Mouse (Mus musculus): ENCODE data around the gene Kdm2b. TPM values are rescaled to one million over a fixed set of nuclear protein-coding genes. Genes with fewer than 3 reads are reported as not detected.

Kdm2b gene
- polyA plus RNA-seq, 1 experiment from 2014 or later: 77.9 TPM

GRCm38 (mm10) chr5:122874359-122874758 lies 115.3 kb downstream of the Kdm2b start:
- WGBS: 89% methylated on average over 3 of the region's 3 CpGs

DNA sequence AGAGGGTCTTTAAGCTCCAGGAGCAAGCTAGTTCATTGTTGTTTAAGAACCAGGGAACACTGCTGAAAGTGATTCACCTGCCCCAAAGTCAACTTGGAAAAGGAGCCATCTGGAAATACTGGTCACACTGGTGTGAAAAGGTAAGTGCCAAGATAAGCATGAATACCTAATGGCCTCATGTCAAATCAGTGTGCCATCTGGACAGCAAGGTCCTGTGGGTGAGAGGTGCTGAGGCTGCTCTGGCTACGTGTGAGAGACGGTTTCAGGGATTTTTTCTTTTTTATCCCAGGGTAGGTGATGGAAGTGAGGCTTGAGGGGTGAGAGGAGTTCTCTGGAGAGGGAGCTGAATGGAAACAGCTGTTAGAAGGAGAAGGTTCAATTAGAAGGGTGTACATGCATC lies 116.0 kb downstream of the Kdm2b start:
- Histone ChIP-seq H3K36me3 (peaks cover 82% of the 10 kb centered on the region), H3K27me3 (ENCODE audit: low read depth, poor library complexity, severe bottlenecking) (no peaks in the 10 kb centered on the region), H3K4me3 (no peak overlapping the region), H3K4me1 (no peaks in the 10 kb centered on the region), H3K9me3 (replicated peaks) (no peaks in the 10 kb centered on the region), H3K27ac (replicated peaks) (no peak overlapping the region)
- DNase-seq (ENCODE audit: low spot score): no peak
- 88% methylated on average over 2 of the region's 2 CpGs for WGBS

More at GRCm38 (mm10) chr5:122874359-122874758, 115.3 kb downstream of the Kdm2b start:
- no peaks in the 10 kb centered on the region for H3K27me3 ChIP-seq (ENCODE audit: low read depth, poor library complexity, severe bottlenecking)
- no peak overlapping the region for H3K27ac ChIP-seq (replicated peaks)
- peaks cover 82% of the 10 kb centered on the region for H3K36me3 ChIP-seq
- H3K4me1 ChIP-seq: no peaks in the 10 kb centered on the region
- no peak for DNase-seq (ENCODE audit: low spot score)
- no peaks in the 10 kb centered on the region for H3K9me3 ChIP-seq (replicated peaks)
- no peak overlapping the region for H3K4me3 ChIP-seq

GRCm38 (mm10) chr5:122872626-122873025 lies 117.0 kb downstream of the Kdm2b start:
- H3K9me3 ChIP-seq (replicated peaks): no peaks in the 10 kb centered on the region
- H3K27ac ChIP-seq (replicated peaks): no peak overlapping the region
- H3K36me3 ChIP-seq: peaks cover 83% of the 10 kb centered on the region
- WGBS: 90% methylated on average over 3 of the region's 3 CpGs
- no peaks in the 10 kb centered on the region for H3K4me1 ChIP-seq
- no peak for DNase-seq (ENCODE audit: low spot score)
- no peak overlapping the region for H3K4me3 ChIP-seq
- H3K27me3 ChIP-seq (ENCODE audit: low read depth, poor library complexity, severe bottlenecking): no peaks in the 10 kb centered on the region

GRCm38 (mm10) chr5:122863053-122863452 lies 126.6 kb downstream of the Kdm2b start:
- peaks cover 73% of the 10 kb centered on the region for H3K36me3 ChIP-seq

DNA sequence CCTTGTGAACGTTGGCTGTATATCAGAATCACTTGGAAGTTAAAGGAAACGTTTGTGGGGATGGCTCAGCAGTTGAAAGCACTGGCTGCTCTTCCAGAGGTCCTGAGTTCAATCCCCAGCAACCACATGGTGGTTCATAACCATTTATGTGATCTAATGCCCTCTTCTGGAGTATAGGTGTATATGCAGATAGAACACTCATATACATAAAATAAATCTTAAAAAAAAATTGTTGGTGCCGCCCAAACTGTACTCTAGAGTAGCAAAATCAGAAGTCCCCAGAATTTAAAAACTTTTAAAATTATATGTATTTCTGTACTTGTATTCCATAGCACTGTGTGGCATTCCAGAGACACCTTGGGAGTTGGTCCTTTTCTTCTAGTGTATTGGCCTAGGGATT lies 133.8 kb downstream of the Kdm2b start:
- peaks cover 13% of the 10 kb centered on the region for H3K4me1 ChIP-seq

More at GRCm38 (mm10) chr5:122863053-122863452, 126.6 kb downstream of the Kdm2b start:
- DNase-seq (ENCODE audit: low spot score): no peak
- WGBS: 94% methylated on average over 2 of the region's 2 CpGs
- H3K4me1 ChIP-seq: no peaks in the 10 kb centered on the region
- H3K27ac ChIP-seq (replicated peaks): no peak overlapping the region
- H3K9me3 ChIP-seq (replicated peaks): no peaks in the 10 kb centered on the region
- no peaks in the 10 kb centered on the region for H3K27me3 ChIP-seq (ENCODE audit: low read depth, poor library complexity, severe bottlenecking)
- H3K4me3 ChIP-seq: no peak overlapping the region

DNA sequence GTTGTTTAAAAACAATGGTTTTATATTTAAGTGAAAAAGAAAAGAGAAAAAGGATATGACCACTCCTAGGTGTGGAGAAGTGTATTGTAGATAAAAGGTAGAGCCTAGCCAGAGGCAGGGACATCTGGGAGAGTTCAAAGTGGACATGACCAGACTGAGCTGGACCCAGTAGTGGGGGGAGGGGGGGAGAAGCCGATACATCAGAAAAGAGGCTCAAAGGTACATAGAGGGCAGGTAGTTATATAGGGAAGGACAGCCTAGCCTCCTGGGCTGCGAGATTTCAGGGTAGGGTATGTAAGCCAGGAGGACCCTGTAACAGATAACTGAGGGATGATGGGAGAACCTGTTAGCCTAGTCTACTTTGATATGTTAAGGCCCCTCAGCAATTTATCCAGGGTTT lies 137.0 kb downstream of the Kdm2b start:
- Histone ChIP-seq H3K36me3 (peaks cover 21% of the 10 kb centered on the region), H3K27ac (replicated peaks) (no peak overlapping the region), H3K9me3 (replicated peaks) (no peaks in the 10 kb centered on the region), H3K27me3 (ENCODE audit: low read depth, poor library complexity, severe bottlenecking) (no peaks in the 10 kb centered on the region), H3K4me1 (peaks cover 27% of the 10 kb centered on the region), H3K4me3 (no peak overlapping the region)
- no peak for DNase-seq (ENCODE audit: low spot score)
- 88% methylated on average over 2 of the region's 2 CpGs for WGBS

More for the DNA sequence above, 133.8 kb downstream of the Kdm2b start:
- no peaks in the 10 kb centered on the region for H3K27me3 ChIP-seq (ENCODE audit: low read depth, poor library complexity, severe bottlenecking)
- no peak overlapping the region for H3K27ac ChIP-seq (replicated peaks)
- 79% methylated on average over 3 of the region's 3 CpGs for WGBS
- H3K36me3 ChIP-seq: peaks cover 23% of the 10 kb centered on the region
- H3K9me3 ChIP-seq (replicated peaks): no peaks in the 10 kb centered on the region
- no peak for DNase-seq (ENCODE audit: low spot score)
- no peak overlapping the region for H3K4me3 ChIP-seq

- 1% methylated on average over 38 of the region's 38 CpGs for WGBS
- Histone ChIP-seq H3K4me3 (peak overlapping the region; percentile 94), H3K4me1 (peaks cover 27% of the 10 kb centered on the region), H3K36me3 (peaks cover 3% of the 10 kb centered on the region; the same call in 1 of the 2 replicates), H3K27ac (replicated peaks) (peak overlapping the region; percentile 97), H3K9me3 (replicated peaks) (no peaks in the 10 kb centered on the region), H3K27me3 (ENCODE audit: low read depth, poor library complexity, severe bottlenecking) (no peaks in the 10 kb centered on the region)
- no peak for DNase-seq (ENCODE audit: low spot score)
Measured at GRCm38 (mm10) chr5:122850319-122851002, 139.2 kb downstream of the Kdm2b start.

GRCm38 (mm10) chr5:122849521-122850318 lies 139.9 kb downstream of the Kdm2b start, which contains the start of gene Rnf34:
TSS of gene Rnf34 (plus strand) at chr5:122850048.
- H3K9me3 ChIP-seq (replicated peaks): no peaks in the 10 kb centered on the region
- H3K27me3 ChIP-seq (ENCODE audit: low read depth, poor library complexity, severe bottlenecking): no peaks in the 10 kb centered on the region
- 1% methylated on average over 60 of the region's 61 CpGs for WGBS
- H3K4me3 ChIP-seq: peak within 1 kb of the TSS; percentile 94
- 0 out of 2 replicates have a peak, but pooled peaks cover under 1% of the 10 kb centered on the region for H3K36me3 ChIP-seq
- peaks cover 27% of the 10 kb centered on the region for H3K4me1 ChIP-seq
- DNase-seq (ENCODE audit: low spot score): peak; percentile 99
- peak within 1 kb of the TSS; percentile 97 for H3K27ac ChIP-seq (replicated peaks)

DNA sequence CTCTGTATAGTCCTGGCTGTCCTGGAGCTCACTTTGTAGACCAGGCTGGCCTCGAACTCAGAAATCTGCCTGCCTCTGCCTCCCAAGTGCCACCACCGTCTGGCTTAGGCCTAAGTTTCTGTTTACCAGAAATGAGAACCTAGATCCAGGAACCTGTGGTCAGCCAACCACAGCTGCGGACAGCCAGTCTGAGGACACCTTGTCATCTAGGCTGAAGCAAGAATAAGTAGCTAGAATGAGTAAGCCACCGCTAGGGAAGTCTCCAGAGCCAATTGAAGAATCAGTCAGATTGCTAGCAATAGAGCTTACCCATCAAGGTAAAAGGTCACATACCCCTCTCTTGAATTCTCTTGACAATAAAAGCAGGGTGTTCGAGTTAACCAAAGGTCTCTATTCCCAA lies 145.8 kb downstream of the Kdm2b start:
- H3K27ac ChIP-seq (replicated peaks): no peak overlapping the region
- H3K36me3 ChIP-seq: no peaks in the 10 kb centered on the region
- 87% methylated on average over 5 of the region's 5 CpGs for WGBS
- no peak overlapping the region for H3K4me3 ChIP-seq
- H3K4me1 ChIP-seq: no peaks in the 10 kb centered on the region; the same call in 1 of the 2 replicates
- H3K27me3 ChIP-seq (ENCODE audit: low read depth, poor library complexity, severe bottlenecking): no peaks in the 10 kb centered on the region
- no peak for DNase-seq (ENCODE audit: low spot score)
- H3K9me3 ChIP-seq (replicated peaks): no peaks in the 10 kb centered on the region

DNA sequence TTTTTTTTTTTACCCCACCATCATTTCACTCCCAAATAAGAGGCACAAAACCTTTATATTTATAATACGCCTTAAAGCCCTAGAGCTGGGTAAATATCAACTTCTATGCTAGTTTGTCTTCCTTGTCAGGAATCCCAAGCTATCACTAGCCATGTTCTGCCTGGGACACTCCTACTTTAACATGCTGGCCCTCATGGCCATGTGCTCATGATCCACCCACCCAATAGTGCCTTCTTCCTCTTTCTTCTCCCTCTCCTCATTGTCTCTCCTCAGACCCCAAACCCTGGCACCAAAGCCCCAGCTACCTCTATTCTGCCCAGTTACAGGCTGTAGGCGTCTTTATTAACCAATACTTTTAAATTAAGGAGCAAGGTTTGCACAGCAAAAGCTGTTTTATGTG lies 148.5 kb downstream of the Kdm2b start:
- Histone ChIP-seq H3K4me3 (no peak overlapping the region), H3K9me3 (replicated peaks) (no peaks in the 10 kb centered on the region), H3K36me3 (no peaks in the 10 kb centered on the region), H3K27me3 (ENCODE audit: low read depth, poor library complexity, severe bottlenecking) (no peaks in the 10 kb centered on the region), H3K4me1 (no peaks in the 10 kb centered on the region), H3K27ac (replicated peaks) (no peak overlapping the region)
- 92% methylated on average over 2 of the region's 2 CpGs for WGBS
- no peak for DNase-seq (ENCODE audit: low spot score)

GRCm38 (mm10) chr5:122832996-122833395 lies 156.6 kb downstream of the Kdm2b start:
- 78% methylated on average over 10 of the region's 10 CpGs for WGBS
- no peak for DNase-seq (ENCODE audit: low spot score)
- Histone ChIP-seq H3K27me3 (ENCODE audit: low read depth, poor library complexity, severe bottlenecking) (no peaks in the 10 kb centered on the region), H3K9me3 (replicated peaks) (no peaks in the 10 kb centered on the region), H3K27ac (replicated peaks) (no peak overlapping the region), H3K4me1 (no peaks in the 10 kb centered on the region), H3K36me3 (no peaks in the 10 kb centered on the region), H3K4me3 (no peak overlapping the region)

DNA sequence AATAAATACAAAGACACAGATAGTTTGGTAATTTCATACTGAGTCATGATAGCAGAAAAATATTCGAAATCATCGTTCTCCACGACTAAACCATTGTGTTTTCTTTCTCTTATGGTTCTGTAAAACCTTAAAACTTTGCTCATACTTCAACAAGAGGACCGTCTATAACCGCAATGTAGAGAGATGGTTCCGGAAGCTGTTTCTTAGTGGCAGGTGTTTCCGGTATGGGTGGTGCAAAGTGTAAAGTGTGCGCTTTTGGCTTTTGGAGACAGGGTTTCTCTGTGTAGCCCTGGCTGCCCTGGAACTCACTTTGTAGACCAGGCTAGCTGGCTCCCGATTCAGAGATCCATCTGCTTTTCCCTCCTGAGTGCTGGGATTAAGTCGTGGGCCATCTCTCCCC lies 157.1 kb downstream of the Kdm2b start:
- no peaks in the 10 kb centered on the region for H3K9me3 ChIP-seq (replicated peaks)
- no peak for DNase-seq (ENCODE audit: low spot score)
- H3K4me1 ChIP-seq: no peaks in the 10 kb centered on the region
- H3K36me3 ChIP-seq: no peaks in the 10 kb centered on the region
- no peak overlapping the region for H3K4me3 ChIP-seq
- no peak overlapping the region for H3K27ac ChIP-seq (replicated peaks)
- 88% methylated on average over 10 of the region's 10 CpGs for WGBS
- H3K27me3 ChIP-seq (ENCODE audit: low read depth, poor library complexity, severe bottlenecking): no peaks in the 10 kb centered on the region

GRCm38 (mm10) chr5:122825099-122825498 lies 164.5 kb downstream of the Kdm2b start:
- H3K4me3 ChIP-seq: no peak overlapping the region
- WGBS: 85% methylated on average over 8 of the region's 8 CpGs
- peaks cover 4% of the 10 kb centered on the region for H3K4me1 ChIP-seq
- H3K27ac ChIP-seq (replicated peaks): no peak overlapping the region
- no peaks in the 10 kb centered on the region for H3K36me3 ChIP-seq
- no peaks in the 10 kb centered on the region for H3K27me3 ChIP-seq (ENCODE audit: low read depth, poor library complexity, severe bottlenecking)
- no peak for DNase-seq (ENCODE audit: low spot score)
- no peaks in the 10 kb centered on the region for H3K9me3 ChIP-seq (replicated peaks)
